Comparison of ENCODE assay signal across 10 mouse cellular contexts in genomic region chr1:90204821-90205220, GRCm38 (mm10). TPM values are rescaled to one million over a fixed set of nuclear protein-coding genes. Genes with fewer than 3 reads are reported as not detected.
DNase-seq lines count a peak whose midpoint lies in the region; ATAC-seq lines count a peak whose summit lies in the region.
"Had no signal": no experiment of that assay in that cellular context is flagged by ENCODE, and none has a peak within 500 bp of the region (broad histone marks: within the 10 kb centered on the region; RNA-seq: fewer than 3 reads in every experiment).

No protein-coding gene starts in this region.

- peak overlapping the region; percentile 47 to 76 for H3K4me3 ChIP-seq in heart, embryonic 14.5 days (ENCODE audit: control insufficient read depth in 1 of 2, insufficient read depth in 1 of 2, low read depth in 1 of 2, low read length in 2 of 2)
- peak overlapping the region; percentile 62 for H3K4me3 ChIP-seq in brown adipose tissue, adult 24 weeks (ENCODE audit: insufficient read depth, low read depth, low read length)
- peak overlapping the region; percentile 56 for H3K4me3 ChIP-seq in hindbrain, embryonic 12.5 days
- H3K4me3 ChIP-seq in midbrain, embryonic 13.5 days (replicated peaks), result peak overlapping the region; percentile 58

- no peak for ATAC-seq in heart, embryonic 14.5 days (ENCODE audit: insufficient number of reproducible peaks, insufficient read depth, low FRiP score, low read depth)
- no peak for ATAC-seq in hindbrain, embryonic 12.5 days (ENCODE audit: low FRiP score)
- no peak for ATAC-seq in midbrain, embryonic 13.5 days
- ATAC-seq in megakaryocyte-erythroid progenitor cell, adult 5-6 weeks (replicated peaks; ENCODE audit: low FRiP score, low TSS enrichment, poor library complexity, severe bottlenecking), result no peak

- peak overlapping the region; percentile 73 to 75 for H3K27ac ChIP-seq in heart, embryonic 14.5 days (replicated peaks in 1 of 2; ENCODE audit: control insufficient read depth in 1 of 2, insufficient read depth in 1 of 2, low read depth in 2 of 2, low read length in 2 of 2)
- peak overlapping the region; percentile 97 for H3K27ac ChIP-seq in brown adipose tissue, adult 24 weeks (replicated peaks; ENCODE audit: low read depth, low read length)
- peak overlapping the region; percentile 82 for H3K27ac ChIP-seq in hindbrain, embryonic 12.5 days
- peak overlapping the region; percentile 76 for H3K27ac ChIP-seq in midbrain, embryonic 13.5 days

- intact Hi-C loops in heart, postnatal 25 days (cut with DNase I), result loop anchor here (1.0 to 5.0 kb wide), 4 partner anchors 40 to 383 kb away; no protein-coding TSS in a partner anchor

- no peaks in the 10 kb centered on the region for H3K36me3 ChIP-seq in heart, embryonic 14.5 days (ENCODE audit: control insufficient read depth, insufficient read depth, low read length)
- no peaks in the 10 kb centered on the region for H3K36me3 ChIP-seq in hindbrain, embryonic 12.5 days
- H3K36me3 ChIP-seq in midbrain, embryonic 13.5 days, result no peaks in the 10 kb centered on the region

- no peaks in the 10 kb centered on the region for H3K9me3 ChIP-seq in heart, embryonic 14.5 days (ENCODE audit: control insufficient read depth, low read length)
- no peaks in the 10 kb centered on the region for H3K9me3 ChIP-seq in hindbrain, embryonic 12.5 days (replicated peaks)
- no peaks in the 10 kb centered on the region for H3K9me3 ChIP-seq in midbrain, embryonic 13.5 days

- no peak for DNase-seq in heart, postnatal 25 days (ENCODE audit: low spot score)
- DNase-seq in frontal cortex, adult 2 months (ENCODE audit: extremely low spot score in 1 of 2, low spot score in 1 of 2), result no peak
- DNase-seq in MN1 (ENCODE audit: low spot score), result no peak
- DNase-seq: thymus, adult 18-20 months had no signal

- H3K9ac ChIP-seq in heart, embryonic 14.5 days (ENCODE audit: low read length), result peak overlapping the region; percentile 74
- H3K9ac ChIP-seq in hindbrain, embryonic 12.5 days, result peak overlapping the region; percentile 71
- peak overlapping the region; percentile 76 for H3K9ac ChIP-seq in midbrain, embryonic 13.5 days (replicated peaks)

- peaks cover 23% of the 10 kb centered on the region for H3K27me3 ChIP-seq in heart, embryonic 14.5 days (ENCODE audit: control insufficient read depth, insufficient read depth, low read length)
- peaks cover 27% of the 10 kb centered on the region for H3K27me3 ChIP-seq in hindbrain, embryonic 12.5 days
- peaks cover 28% of the 10 kb centered on the region for H3K27me3 ChIP-seq in midbrain, embryonic 13.5 days

- peaks cover 30 to 32% of the 10 kb centered on the region in 2 experiments for H3K4me1 ChIP-seq in heart, embryonic 14.5 days (ENCODE audit: control insufficient read depth in 2 of 2, insufficient read depth in 2 of 2, low read length in 2 of 2)
- peaks cover 22% of the 10 kb centered on the region for H3K4me1 ChIP-seq in brown adipose tissue, adult 24 weeks (ENCODE audit: control insufficient read depth, insufficient read depth, insufficient read length, low read length)
- peaks cover 73% of the 10 kb centered on the region for H3K4me1 ChIP-seq in hindbrain, embryonic 12.5 days
- peaks cover 74% of the 10 kb centered on the region for H3K4me1 ChIP-seq in midbrain, embryonic 13.5 days (replicated peaks)

- WGBS in heart, embryonic 14.5 days, result 40% methylated on average over 1 of the region's 1 CpGs
- 20% methylated on average over 1 of the region's 1 CpGs for WGBS in hindbrain, embryonic 12.5 days
- WGBS in midbrain, embryonic 13.5 days, result 5% methylated on average over 1 of the region's 1 CpGs

- peak overlapping the region; percentile 65 for H3K4me2 ChIP-seq in heart, embryonic 14.5 days (ENCODE audit: low read length)
- peak overlapping the region; percentile 58 for H3K4me2 ChIP-seq in hindbrain, embryonic 12.5 days (replicated peaks)
- H3K4me2 ChIP-seq in midbrain, embryonic 13.5 days (replicated peaks), result peak overlapping the region; percentile 65

RNA-seq across cellular contexts. Expression of gene Ackr3, which starts 1.0 kb away (rescaled TPM):
- 41.3 and 51.0 TPM in 2 replicates for polyA plus RNA-seq in heart, embryonic 14.5 days (2014; fragmentation: Nextera tagmentation; extraction: Ambion mirVana)
- 10 to 100 TPM; 64.4 to 75.8 TPM for total RNA-seq in heart, postnatal 25 days (2021)
- 74.7 and 97.7 TPM in 2 replicates for polyA plus RNA-seq in brown adipose tissue, adult 24 weeks (2012; ENCODE audit: insufficient read depth, insufficient read length, missing spikeins)
- polyA plus RNA-seq in hindbrain, embryonic 12.5 days (2016; fragmentation: Nextera tagmentation; extraction: Ambion mirVana), result 26.9 and 27.6 TPM in 2 replicates
- polyA plus RNA-seq in midbrain, embryonic 13.5 days (2015; fragmentation: Nextera tagmentation; extraction: Ambion mirVana), result 16.1 and 17.1 TPM in 2 replicates
- 18.6 and 20.4 TPM in 2 replicates for polyA plus RNA-seq in frontal cortex, adult 2 months (2012; rRNA removed)
- not detected in 2 replicates for total RNA-seq in megakaryocyte-erythroid progenitor cell, adult 5-6 weeks (2014; fragmentation: Nextera tagmentation)
- not detected in 2 replicates for total RNA-seq in megakaryocyte-erythroid progenitor cell, adult 5-6 weeks (2017)
- total RNA-seq: common myeloid progenitor, adult 5-6 weeks had no signal

RNA-seq across cellular contexts. Expression of gene Iqca, which starts 51.6 kb away (rescaled TPM):
- not detected in 2 replicates for polyA plus RNA-seq in heart, embryonic 14.5 days (2014; fragmentation: Nextera tagmentation; extraction: Ambion mirVana)
- total RNA-seq in heart, postnatal 25 days (2021), result not detected
- polyA plus RNA-seq in brown adipose tissue, adult 24 weeks (2012; ENCODE audit: insufficient read depth, insufficient read length, missing spikeins), result not detected in 2 replicates
- polyA plus RNA-seq in hindbrain, embryonic 12.5 days (2016; fragmentation: Nextera tagmentation; extraction: Ambion mirVana), result 0.84 and 1.3 TPM in 2 replicates
- polyA plus RNA-seq in midbrain, embryonic 13.5 days (2015; fragmentation: Nextera tagmentation; extraction: Ambion mirVana), result 0.24 and 0.35 TPM in 2 replicates
- 0.56 and 0.92 TPM in 2 replicates for polyA plus RNA-seq in frontal cortex, adult 2 months (2012; rRNA removed)
- not detected in 2 replicates for total RNA-seq in megakaryocyte-erythroid progenitor cell, adult 5-6 weeks (2014; fragmentation: Nextera tagmentation)
- total RNA-seq in megakaryocyte-erythroid progenitor cell, adult 5-6 weeks (2017), result not detected in 2 replicates
- total RNA-seq: common myeloid progenitor, adult 5-6 weeks had no signal
